Mouse (Mus musculus) embryonic facial prominence, embryonic 13.5 days (tissue): Measurements from ENCODE around the gene Kcnj16. TPM values are rescaled to one million over a fixed set of nuclear protein-coding genes. Genes with fewer than 3 reads are reported as not detected.

Source experiments
- ATAC-seq: fragments of 200-750 bp; cut with Nextera tagmentation; 2 replicates; pipeline ENCODE4 v1.8.0; 2017; ENCODE audit warnings: low read depth; ENCODE audit not compliant: insufficient number of reproducible peaks, insufficient read depth, low FRiP score, low TSS enrichment
- H3K27ac ChIP-seq: fragments of 300-500 bp; sonication (generic); 2 replicates; pipeline ENCODE4 v1.5.1; 2015; ENCODE audit warnings: moderate library complexity, mild to moderate bottlenecking, inconsistent platforms
- H3K27me3 ChIP-seq: fragments of 300-500 bp; sonication (generic); 2 replicates; pipeline ENCODE4 v1.6.1; 2015; ENCODE audit warnings: mild to moderate bottlenecking, inconsistent platforms
- H3K36me3 ChIP-seq: fragments of 300-500 bp; sonication (generic); 2 replicates; pipeline ENCODE4 v1.6.1; 2015; ENCODE audit warnings: mild to moderate bottlenecking, inconsistent platforms
- H3K4me1 ChIP-seq: fragments of 300-500 bp; sonication (generic); 2 replicates; pipeline ENCODE4 v1.6.1; 2015; ENCODE audit warnings: inconsistent platforms
- H3K4me2 ChIP-seq: fragments of 300-500 bp; sonication (generic); 2 replicates; pipeline ENCODE4 v1.6.1; 2015; ENCODE audit warnings: moderate library complexity, mild to moderate bottlenecking, inconsistent platforms
- H3K4me3 ChIP-seq: fragments of 300-500 bp; sonication (generic); 2 replicates; pipeline ENCODE4 v1.5.1; 2015; ENCODE audit warnings: mild to moderate bottlenecking, inconsistent platforms
- H3K9ac ChIP-seq: fragments of 300-500 bp; sonication (generic); 2 replicates; pipeline ENCODE4 v1.6.1; 2015; ENCODE audit warnings: mild to moderate bottlenecking, inconsistent platforms
- H3K9me3 ChIP-seq: fragments of 300-500 bp; sonication (generic); 2 replicates; pipeline ENCODE4 v1.6.1; 2016; ENCODE audit warnings: inconsistent platforms
- WGBS: fragments of 180-500 bp; shearing (Covaris S2); methylation state at CpG from one replicate; pipeline ENCODE4 v1.1.7; 2015; ENCODE audit warnings: mixed read lengths; 5-methylcytosine and 5-hydroxymethylcytosine counted together
- polyA plus RNA-seq: library from polyadenylated mRNA; unstranded; fragments of >200 nt; fragmentation: Nextera tagmentation; extraction: Ambion mirVana; gene quantifications from 2 replicates; pipeline ENCODE4 v1.2.1, GENCODE M21; 2015

Kcnj16 gene
- polyA plus RNA-seq, 1 experiment from 2014 or later, result not detected

- H3K27me3 ChIP-seq, result no peaks in the 10 kb centered on the region; the same call in 1 of the 2 replicates
- H3K9me3 ChIP-seq, result no peaks in the 10 kb centered on the region
- ATAC-seq, result no peak
- H3K9ac ChIP-seq, result no peak overlapping the region
- H3K4me1 ChIP-seq, result peaks cover 4% of the 10 kb centered on the region; the same call in 1 of the 2 replicates
- no peak overlapping the region for H3K4me3 ChIP-seq
- no peaks in the 10 kb centered on the region for H3K36me3 ChIP-seq
- no peak overlapping the region for H3K4me2 ChIP-seq
- no peak overlapping the region for H3K27ac ChIP-seq
Measured at GRCm38 (mm10) chr11:111059440-111059839, 91.6 kb downstream of the Kcnj16 start.

- WGBS, result 59% methylated on average over 5 of the region's 5 CpGs
- ATAC-seq, result no peak
- peaks cover 6% of the 10 kb centered on the region; the same call in 1 of the 2 replicates for H3K4me1 ChIP-seq
- no peak overlapping the region for H3K4me2 ChIP-seq
- no peak overlapping the region for H3K4me3 ChIP-seq
- no peaks in the 10 kb centered on the region for H3K36me3 ChIP-seq
- no peak overlapping the region for H3K27ac ChIP-seq
- H3K9ac ChIP-seq, result no peak overlapping the region
- no peaks in the 10 kb centered on the region for H3K9me3 ChIP-seq
- H3K27me3 ChIP-seq, result no peaks in the 10 kb centered on the region; the same call in 1 of the 2 replicates
Measured at GRCm38 (mm10) chr11:111060216-111060615, 92.4 kb downstream of the Kcnj16 start.

- H3K4me1 ChIP-seq, result peaks cover 20% of the 10 kb centered on the region
- no peaks in the 10 kb centered on the region for H3K9me3 ChIP-seq
- no peak for ATAC-seq
- peak overlapping the region; percentile 55 for H3K4me3 ChIP-seq
- peak overlapping the region; percentile 72 for H3K9ac ChIP-seq
- H3K4me2 ChIP-seq, result peak overlapping the region; percentile 91
- H3K27me3 ChIP-seq, result no peaks in the 10 kb centered on the region; the same call in 1 of the 2 replicates
- under 1% methylated on average over 25 of the region's 25 CpGs for WGBS
- peak overlapping the region; percentile 72 for H3K27ac ChIP-seq
- no peaks in the 10 kb centered on the region for H3K36me3 ChIP-seq
Measured at GRCm38 (mm10) chr11:111064751-111065527, 97.1 kb downstream of the Kcnj16 start.

GRCm38 (mm10) chr11:111065635-111066298, 97.9 kb downstream of the Kcnj16 start, which contains the start of gene Kcnj2:
Gene Kcnj2, plus strand, starts transcription at chr11:111066164.
- Histone ChIP-seq H3K4me1 (peaks cover 22% of the 10 kb centered on the region), H3K27me3 (no peaks in the 10 kb centered on the region), H3K36me3 (no peaks in the 10 kb centered on the region), H3K4me2 (peak within 1 kb of the TSS; percentile 91), H3K9me3 (no peaks in the 10 kb centered on the region), H3K9ac (peak within 1 kb of the TSS; percentile 72), H3K4me3 (peak within 1 kb of the TSS; percentile 55), H3K27ac (peak within 1 kb of the TSS; percentile 72)
- ATAC-seq, result peak; percentile 95
- WGBS, result under 1% methylated on average over 28 of the region's 28 CpGs

- Histone ChIP-seq H3K9ac (peak overlapping the region; percentile 72), H3K4me2 (peak overlapping the region; percentile 91), H3K27me3 (no peaks in the 10 kb centered on the region), H3K36me3 (no peaks in the 10 kb centered on the region), H3K27ac (peak overlapping the region; percentile 68), H3K4me3 (peak overlapping the region; percentile 55), H3K9me3 (no peaks in the 10 kb centered on the region), H3K4me1 (peaks cover 22% of the 10 kb centered on the region)
- WGBS, result under 1% methylated on average over 9 of the region's 9 CpGs
- ATAC-seq, result 0 out of 2 replicates have a peak, but pooled peaks have one; percentile 28
Measured at GRCm38 (mm10) chr11:111066299-111066691, 98.5 kb downstream of the Kcnj16 start.

GRCm38 (mm10) chr11:111067787-111068186, 100.0 kb downstream of the Kcnj16 start:
- no peak overlapping the region for H3K27ac ChIP-seq
- H3K27me3 ChIP-seq, result no peaks in the 10 kb centered on the region
- peaks cover 22% of the 10 kb centered on the region for H3K4me1 ChIP-seq
- peaks cover 11% of the 10 kb centered on the region for H3K36me3 ChIP-seq
- 62% methylated on average over 3 of the region's 3 CpGs for WGBS
- H3K9me3 ChIP-seq, result no peaks in the 10 kb centered on the region
- H3K9ac ChIP-seq, result 0 out of 2 replicates have a peak overlapping the region, but pooled peaks have one; percentile 17
- ATAC-seq, result no peak
- H3K4me3 ChIP-seq, result peak overlapping the region; percentile 55
- peak overlapping the region; percentile 91 for H3K4me2 ChIP-seq

GRCm38 (mm10) chr11:111070460-111070859, 102.6 kb downstream of the Kcnj16 start:
- no peaks in the 10 kb centered on the region for H3K27me3 ChIP-seq
- peak overlapping the region; percentile 9; the same call in 1 of the 2 replicates for H3K4me2 ChIP-seq
- no peaks in the 10 kb centered on the region for H3K9me3 ChIP-seq
- no peak for ATAC-seq
- H3K27ac ChIP-seq, result no peak overlapping the region
- peaks cover 11% of the 10 kb centered on the region for H3K36me3 ChIP-seq
- peaks cover 17% of the 10 kb centered on the region; the same call in 1 of the 2 replicates for H3K4me1 ChIP-seq
- H3K4me3 ChIP-seq, result no peak overlapping the region
- H3K9ac ChIP-seq, result no peak overlapping the region

- no peak for ATAC-seq
- H3K27me3 ChIP-seq, result no peaks in the 10 kb centered on the region
- peaks cover 8% of the 10 kb centered on the region; the same call in 1 of the 2 replicates for H3K4me1 ChIP-seq
- H3K27ac ChIP-seq, result no peak overlapping the region
- no peak overlapping the region for H3K4me2 ChIP-seq
- no peak overlapping the region for H3K4me3 ChIP-seq
- no peak overlapping the region for H3K9ac ChIP-seq
- peaks cover 11% of the 10 kb centered on the region for H3K36me3 ChIP-seq
- H3K9me3 ChIP-seq, result no peaks in the 10 kb centered on the region
Measured at GRCm38 (mm10) chr11:111074131-111074530, 106.3 kb downstream of the Kcnj16 start.

Other genes starting within 250 kb of the Kcnj16 start
- gene Kcnj2, start 98.1 kb downstream of the Kcnj16 start, polyA plus RNA-seq, result 5.0 and 5.4 TPM in 2 replicates